Mouse (Mus musculus): Measurements from ENCODE around the gene Bbs2.

GRCm38 (mm10) chr8:94109835-94110234 is 11.1 kb upstream of the Bbs2 start:
- 0 out of 2 replicates have a peak, but pooled peaks have one; percentile 6 for TF ChIP-seq CTCF (IDR thresholded peaks at IDR 0.05)
- TF ChIP-seq POLR2A (IDR thresholded peaks at IDR 0.05; ENCODE audit: insufficient read depth, low read depth, low read length), result no peak
